Mouse (Mus musculus): Measurements from ENCODE around the gene Pcsk2.

DNA sequence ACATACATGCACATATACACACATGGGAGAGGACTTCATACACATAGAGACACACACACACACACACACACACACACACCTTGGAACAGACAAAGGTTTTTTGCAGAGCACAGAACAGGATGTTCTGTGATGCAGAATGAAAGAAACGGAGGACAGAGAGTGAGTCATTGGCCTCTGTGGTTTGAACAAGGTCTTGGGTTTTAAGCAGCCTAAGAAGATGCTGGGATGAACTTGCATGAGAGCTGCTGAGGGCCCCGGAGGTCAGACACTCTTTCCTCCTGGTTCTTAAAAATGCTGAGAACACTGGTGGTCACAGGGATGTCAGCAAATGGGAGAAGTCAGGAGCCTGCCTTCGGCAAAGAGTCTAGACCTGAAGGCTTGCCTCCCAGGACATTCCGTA, 178.1 kb downstream of the Pcsk2 start:
- TF ChIP-seq CTCF (IDR thresholded peaks at IDR 0.05; ENCODE audit: extremely low read depth, insufficient read length, insufficient replicate concordance, low read depth, low read length) (no peak), POLR2A (IDR thresholded peaks at IDR 0.05; ENCODE audit: low read depth, low read length) (no peak)

Measured in small intestine, adult 2 months (tissue).